Comparison of ENCODE assay signal across 9 mouse cellular contexts in the genomic region with DNA sequence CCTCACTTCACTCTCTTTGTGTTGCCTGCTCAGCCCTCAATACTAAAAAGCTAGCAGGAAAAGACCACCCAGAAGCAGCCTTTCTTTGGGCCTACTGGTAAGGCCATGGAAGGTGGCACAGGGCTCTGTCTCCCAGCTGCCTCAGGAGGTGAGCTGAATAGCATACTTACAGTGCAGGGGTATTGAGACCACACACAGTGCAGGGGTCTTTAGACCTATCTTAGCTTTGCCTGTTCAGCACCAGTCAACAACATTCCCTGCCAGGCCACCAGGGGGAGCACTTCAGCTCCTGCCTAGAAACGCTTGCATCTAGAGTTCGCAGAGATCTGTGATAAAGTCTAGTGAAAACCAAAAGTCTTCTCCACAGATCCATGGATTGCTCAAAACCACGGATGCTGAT. TPM values are rescaled to one million over a fixed set of nuclear protein-coding genes. Genes with fewer than 3 reads are reported as not detected.
DNase-seq lines count a peak whose midpoint lies in the region; ATAC-seq lines count a peak whose summit lies in the region.
"Had no signal": no experiment of that assay in that cellular context is flagged by ENCODE, and none has a peak within 500 bp of the region (broad histone marks: within the 10 kb centered on the region; RNA-seq: fewer than 3 reads in every experiment).

No protein-coding gene starts in this region.

- peak; percentile 61 to 71 for DNase-seq in cerebellum, adult 18-20 months
- DNase-seq in adrenal gland, postnatal 25 days = peak; percentile 80
- peak; percentile 64 for DNase-seq in embryonic facial prominence, embryonic 14.5 days (ENCODE audit: low spot score)
- peak; percentile 74 for DNase-seq in layer of hippocampus, postnatal 10 days (ENCODE audit: low spot score in 2 of 2)
- peak; percentile 35 for DNase-seq in spleen, adult 12 weeks (ENCODE audit: low spot score)

- H3K9ac ChIP-seq in embryonic facial prominence, embryonic 14.5 days (ENCODE audit: low read depth, low read length) = no peak overlapping the region
- H3K9ac ChIP-seq in hindbrain, embryonic 13.5 days = no peak overlapping the region

- 15% methylated on average over 3 of the region's 3 CpGs for WGBS in embryonic facial prominence, embryonic 14.5 days
- WGBS in hindbrain, embryonic 13.5 days = 23% methylated on average over 3 of the region's 3 CpGs

- no peak overlapping the region for H3K27ac ChIP-seq in embryonic facial prominence, embryonic 14.5 days (replicated peaks; ENCODE audit: low read depth, low read length)
- H3K27ac ChIP-seq in hindbrain, embryonic 13.5 days = no peak overlapping the region
- H3K27ac ChIP-seq: macrophage had no signal

- no peaks in the 10 kb centered on the region for H3K36me3 ChIP-seq in embryonic facial prominence, embryonic 14.5 days (ENCODE audit: control insufficient read depth, insufficient read depth, low read length)
- H3K36me3 ChIP-seq in hindbrain, embryonic 13.5 days = no peaks in the 10 kb centered on the region

- no peaks in the 10 kb centered on the region for H3K27me3 ChIP-seq in embryonic facial prominence, embryonic 14.5 days (replicated peaks; ENCODE audit: control insufficient read depth, insufficient read depth, low read length)
- peaks cover 20% of the 10 kb centered on the region for H3K27me3 ChIP-seq in hindbrain, embryonic 13.5 days

- H3K9me3 ChIP-seq in embryonic facial prominence, embryonic 14.5 days (ENCODE audit: control insufficient read depth, low read length) = peaks cover 6% of the 10 kb centered on the region; the same call in 1 of the 2 replicates
- H3K9me3 ChIP-seq in hindbrain, embryonic 13.5 days = no peaks in the 10 kb centered on the region

- no peak; the same call in 1 of the 2 replicates for ATAC-seq in cerebellum, adult (ENCODE audit: insufficient number of reproducible peaks, low FRiP score, low TSS enrichment)
- peak; percentile 33; the same call in 1 of the 2 replicates for ATAC-seq in embryonic facial prominence, embryonic 14.5 days (ENCODE audit: low read depth)
- ATAC-seq in hindbrain, embryonic 13.5 days (ENCODE audit: low FRiP score) = peak; percentile 75; the same call in 1 of the 2 replicates
- ATAC-seq in megakaryocyte progenitor cell, adult 5-6 weeks (replicated peaks; ENCODE audit: poor library complexity) = peak; percentile 71

- H3K4me1 ChIP-seq in embryonic facial prominence, embryonic 14.5 days (ENCODE audit: control insufficient read depth, insufficient read depth, low read length) = no peaks in the 10 kb centered on the region
- H3K4me1 ChIP-seq in hindbrain, embryonic 13.5 days (replicated peaks) = no peaks in the 10 kb centered on the region

- H3K4me3 ChIP-seq in embryonic facial prominence, embryonic 14.5 days (ENCODE audit: low read depth, low read length) = no peak overlapping the region
- H3K4me3 ChIP-seq in hindbrain, embryonic 13.5 days = no peak overlapping the region

- no peak overlapping the region for H3K4me2 ChIP-seq in embryonic facial prominence, embryonic 14.5 days (ENCODE audit: low read depth, low read length)
- H3K4me2 ChIP-seq in hindbrain, embryonic 13.5 days = no peak overlapping the region

RNA-seq across cellular contexts. Expression of gene 9530053A07Rik, which starts 19.0 kb away (rescaled TPM):
- not detected in 2 replicates for total RNA-seq in adrenal gland, postnatal 25 days (2021)
- polyA plus RNA-seq in embryonic facial prominence, embryonic 14.5 days (2014; fragmentation: Nextera tagmentation; extraction: Ambion mirVana) = 0.01 TPM in 1 of 2 replicates, not detected in the other
- 0.06 and 0.16 TPM in 2 replicates for polyA plus RNA-seq in hindbrain, embryonic 13.5 days (2015; fragmentation: Nextera tagmentation; extraction: Ambion mirVana)
- under 1 TPM; 0.04 to 0.09 TPM for total RNA-seq in layer of hippocampus, postnatal 10 days (2021)
- not detected in 2 replicates for total RNA-seq in megakaryocyte progenitor cell, adult 5-6 weeks (2015)
- total RNA-seq in megakaryocyte progenitor cell, adult 5-6 weeks (2017) = not detected in 2 replicates
- polyA plus RNA-seq: macrophage had no signal

RNA-seq across cellular contexts. Expression of gene Fbl, which starts 21.2 kb away (rescaled TPM):
- 91.9 and 107 TPM in 2 replicates for total RNA-seq in adrenal gland, postnatal 25 days (2021)
- polyA plus RNA-seq in embryonic facial prominence, embryonic 14.5 days (2014; fragmentation: Nextera tagmentation; extraction: Ambion mirVana) = 42.4 and 46.5 TPM in 2 replicates
- polyA plus RNA-seq in hindbrain, embryonic 13.5 days (2015; fragmentation: Nextera tagmentation; extraction: Ambion mirVana) = 84.2 and 92.0 TPM in 2 replicates
- 10 to 100 TPM; 69.3 to 77.2 TPM for total RNA-seq in layer of hippocampus, postnatal 10 days (2021)
- total RNA-seq in megakaryocyte progenitor cell, adult 5-6 weeks (2015) = 164 and 172 TPM in 2 replicates
- 207 and 270 TPM in 2 replicates for total RNA-seq in megakaryocyte progenitor cell, adult 5-6 weeks (2017)

RNA-seq across cellular contexts. Expression of gene Dyrk1b, which starts 31.0 kb away (rescaled TPM):
- 42.3 and 46.2 TPM in 2 replicates for total RNA-seq in adrenal gland, postnatal 25 days (2021)
- 12.2 and 13.5 TPM in 2 replicates for polyA plus RNA-seq in embryonic facial prominence, embryonic 14.5 days (2014; fragmentation: Nextera tagmentation; extraction: Ambion mirVana)
- polyA plus RNA-seq in hindbrain, embryonic 13.5 days (2015; fragmentation: Nextera tagmentation; extraction: Ambion mirVana) = 15.1 and 16.3 TPM in 2 replicates
- 10 to 100 TPM; 31.6 to 35.6 TPM for total RNA-seq in layer of hippocampus, postnatal 10 days (2021)
- total RNA-seq in megakaryocyte progenitor cell, adult 5-6 weeks (2015) = 1.2 and 2.1 TPM in 2 replicates
- total RNA-seq in megakaryocyte progenitor cell, adult 5-6 weeks (2017) = 1.1 and 1.2 TPM in 2 replicates

Comparison
In these comparisons a context has a peak if more than half of its experiments do, and no peak if none do; other contexts are left out.
1. RNA of gene Dyrk1b, which starts 31.0 kb away (total RNA-seq): 42.3 to 46.2 TPM in adrenal gland, postnatal 25 days and 31.6 to 35.6 TPM in layer of hippocampus, postnatal 10 days; 1.1 to 2.1 TPM in megakaryocyte progenitor cell, adult 5-6 weeks; every median in the first group is over 10 times any median in the second.
2. Peak in every context shown above with its lines, with median percentiles within 50 percentile points of each other: DNase-seq.